Mouse (Mus musculus) bone marrow macrophage, adult 2 months (primary cell): ENCODE measurements at regions not wholly inside any gene's neighbourhood (a gene's known extent, or its start where the extent isn't known, plus 50 kb on each side); places are given as distances from the start of the nearest gene placed in this dataset.

ENCODE experiments used
- CTCF ChIP-seq: IDR thresholded peaks from 2 replicates; pipeline ENCODE4 v1.5.1; 2012; ENCODE audit warnings: low read depth, mild to moderate bottlenecking, low read length, moderate library complexity
- POLR2A ChIP-seq: IDR thresholded peaks from 2 replicates; pipeline ENCODE4 v1.6.1; 2012; ENCODE audit warnings: mild to moderate bottlenecking, low read depth, low read length, borderline replicate concordance

DNA sequence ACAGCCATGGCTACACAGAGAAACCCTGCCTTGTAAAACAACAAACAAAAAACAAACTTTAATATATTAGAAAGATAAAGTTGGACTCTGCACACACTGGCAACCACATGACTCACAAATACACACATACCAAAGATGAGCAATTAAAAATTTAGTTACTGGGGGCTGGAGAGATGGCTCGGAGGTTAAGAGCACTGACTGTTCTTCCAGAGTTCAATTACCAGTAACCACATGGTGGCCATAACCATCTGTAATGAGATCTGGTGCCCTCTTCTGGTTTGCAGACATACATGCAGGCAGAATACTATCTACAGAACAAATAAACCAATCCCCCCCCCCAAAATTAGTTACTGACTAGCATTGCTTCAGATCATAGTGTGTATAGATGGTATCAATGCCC lies 58.7 kb upstream of the Zfp366 start:
- TF ChIP-seq CTCF (no peak), POLR2A (no peak)
